Mouse (Mus musculus): ENCODE data around the gene Cdc42ep2. TPM values are rescaled to one million over a fixed set of nuclear protein-coding genes. Genes with fewer than 3 reads are reported as not detected.

Cdc42ep2 gene
- polyA plus RNA-seq, 1 experiment from 2014 or later: 17.4 TPM

DNA sequence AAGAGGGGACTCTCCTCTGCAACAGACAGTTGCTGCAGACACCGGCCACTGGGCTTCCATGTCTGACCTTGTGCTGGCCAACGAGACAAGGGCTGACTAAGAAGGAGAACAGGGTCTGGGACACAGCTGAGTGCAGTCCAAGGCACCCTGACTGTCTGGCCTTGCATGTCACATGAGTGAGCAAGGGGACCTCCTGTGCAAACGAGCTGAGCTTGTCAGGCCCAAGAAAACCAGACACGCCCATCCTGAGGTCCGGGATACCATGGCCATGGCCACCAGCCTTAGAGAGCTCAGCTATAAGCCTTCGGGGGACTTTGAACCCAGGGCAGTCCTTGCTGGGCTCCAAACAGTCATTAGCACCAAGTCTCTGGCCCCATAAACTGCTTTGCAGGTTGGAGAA is 56.5 kb downstream of the Cdc42ep2 start:
- no peaks in the 10 kb centered on the region for H3K27me3 ChIP-seq (ENCODE audit: control insufficient read depth, insufficient read depth, low read length)
- no peaks in the 10 kb centered on the region for H3K9me3 ChIP-seq (ENCODE audit: control insufficient read depth, low read length)
- 0 out of 2 replicates have a peak, but pooled peaks cover 2% of the 10 kb centered on the region for H3K4me1 ChIP-seq (ENCODE audit: control insufficient read depth, insufficient read depth, low read length)
- no peak for ATAC-seq (ENCODE audit: low read depth)
- H3K9ac ChIP-seq (replicated peaks; ENCODE audit: low read depth, low read length): no peak overlapping the region
- H3K4me3 ChIP-seq (ENCODE audit: low read depth, low read length): no peak overlapping the region
- 93% methylated on average over 6 of the region's 6 CpGs for WGBS
- H3K4me2 ChIP-seq (ENCODE audit: low read depth, low read length): no peak overlapping the region
- H3K27ac ChIP-seq (ENCODE audit: low read depth, low read length): no peak overlapping the region
- H3K36me3 ChIP-seq (ENCODE audit: control insufficient read depth, insufficient read depth, low read length): peaks cover 19% of the 10 kb centered on the region

Other genes with a start within 250 kb of the Cdc42ep2 start
- gene Map3k11, start 236.1 kb downstream of the Cdc42ep2 start, polyA plus RNA-seq (2014; fragmentation: Nextera tagmentation; extraction: Ambion mirVana): 6.8 and 11.1 TPM in 2 replicates
- gene Pcnx3, start 235.9 kb downstream of the Cdc42ep2 start, polyA plus RNA-seq (2014; fragmentation: Nextera tagmentation; extraction: Ambion mirVana): 34.4 and 34.5 TPM in 2 replicates
- gene Kcnk7, start 220.4 kb downstream of the Cdc42ep2 start, polyA plus RNA-seq (2014; fragmentation: Nextera tagmentation; extraction: Ambion mirVana): not detected in 2 replicates
- gene Ehbp1l1, start 198.5 kb downstream of the Cdc42ep2 start, polyA plus RNA-seq (2014; fragmentation: Nextera tagmentation; extraction: Ambion mirVana): 7.8 and 8.9 TPM in 2 replicates
- gene Fam89b, start 195.2 kb downstream of the Cdc42ep2 start, polyA plus RNA-seq (2014; fragmentation: Nextera tagmentation; extraction: Ambion mirVana): 145 and 152 TPM in 2 replicates
- 14.0 and 25.7 TPM in 2 replicates for gene Ltbp3, start 183.9 kb downstream of the Cdc42ep2 start, polyA plus RNA-seq (2014; fragmentation: Nextera tagmentation; extraction: Ambion mirVana)
- gene Scyl1, start 153.4 kb downstream of the Cdc42ep2 start, polyA plus RNA-seq (2014; fragmentation: Nextera tagmentation; extraction: Ambion mirVana): 78.5 and 78.6 TPM in 2 replicates
- gene Frmd8, start 49.5 kb downstream of the Cdc42ep2 start, polyA plus RNA-seq (2014; fragmentation: Nextera tagmentation; extraction: Ambion mirVana): 9.4 and 12.7 TPM in 2 replicates
- 0.59 and 1.3 TPM in 2 replicates for gene Slc25a45, start 47.0 kb downstream of the Cdc42ep2 start, polyA plus RNA-seq (2014; fragmentation: Nextera tagmentation; extraction: Ambion mirVana)
- 11.4 and 12.8 TPM in 2 replicates for gene Tigd3, start 30.7 kb downstream of the Cdc42ep2 start, polyA plus RNA-seq (2014; fragmentation: Nextera tagmentation; extraction: Ambion mirVana)
- 85.3 and 102 TPM in 2 replicates for gene Dpf2, start 11.8 kb downstream of the Cdc42ep2 start, polyA plus RNA-seq (2014; fragmentation: Nextera tagmentation; extraction: Ambion mirVana)
- 18.0 and 21.6 TPM in 2 replicates for gene Pola2, start 39.4 kb upstream of the Cdc42ep2 start, polyA plus RNA-seq (2014; fragmentation: Nextera tagmentation; extraction: Ambion mirVana)
- gene Slc22a20, start 61.3 kb upstream of the Cdc42ep2 start, polyA plus RNA-seq (2014; fragmentation: Nextera tagmentation; extraction: Ambion mirVana): not detected in 2 replicates
- gene Capn1, start 91.1 kb upstream of the Cdc42ep2 start, polyA plus RNA-seq (2014; fragmentation: Nextera tagmentation; extraction: Ambion mirVana): 3.4 and 7.0 TPM in 2 replicates
- gene Syvn1, start 121.8 kb upstream of the Cdc42ep2 start, polyA plus RNA-seq (2014; fragmentation: Nextera tagmentation; extraction: Ambion mirVana): 29.3 and 35.3 TPM in 2 replicates
- gene Mrpl49, start 133.0 kb upstream of the Cdc42ep2 start, polyA plus RNA-seq (2014; fragmentation: Nextera tagmentation; extraction: Ambion mirVana): 63.2 and 65.5 TPM in 2 replicates
- gene Fau, start 133.0 kb upstream of the Cdc42ep2 start, polyA plus RNA-seq (2014; fragmentation: Nextera tagmentation; extraction: Ambion mirVana): 538 and 563 TPM in 2 replicates
- 34.3 and 34.8 TPM in 2 replicates for gene Znhit2, start 136.4 kb upstream of the Cdc42ep2 start, polyA plus RNA-seq (2014; fragmentation: Nextera tagmentation; extraction: Ambion mirVana)
- gene Tm7sf2, start 143.6 kb upstream of the Cdc42ep2 start, polyA plus RNA-seq (2014; fragmentation: Nextera tagmentation; extraction: Ambion mirVana): 53.4 and 63.7 TPM in 2 replicates
- 72.9 and 73.2 TPM in 2 replicates for gene Vps51, start 152.4 kb upstream of the Cdc42ep2 start, polyA plus RNA-seq (2014; fragmentation: Nextera tagmentation; extraction: Ambion mirVana)
- 0.55 TPM in 1 of 2 replicates, not detected in the other for gene Tmem262, start 155.2 kb upstream of the Cdc42ep2 start, polyA plus RNA-seq (2014; fragmentation: Nextera tagmentation; extraction: Ambion mirVana)
- 1.2 and 1.7 TPM in 2 replicates for gene Gm28374, start 157.4 kb upstream of the Cdc42ep2 start, polyA plus RNA-seq (2014; fragmentation: Nextera tagmentation; extraction: Ambion mirVana)
- 74.0 and 85.6 TPM in 2 replicates for gene Zfpl1, start 160.1 kb upstream of the Cdc42ep2 start, polyA plus RNA-seq (2014; fragmentation: Nextera tagmentation; extraction: Ambion mirVana)
- 3.0 and 3.5 TPM in 2 replicates for gene Cdca5, start 160.2 kb upstream of the Cdc42ep2 start, polyA plus RNA-seq (2014; fragmentation: Nextera tagmentation; extraction: Ambion mirVana)
- not detected in 2 replicates for gene AC131692.1, start 169.6 kb upstream of the Cdc42ep2 start, polyA plus RNA-seq (2014; fragmentation: Nextera tagmentation; extraction: Ambion mirVana)
- gene Naaladl1, start 181.0 kb upstream of the Cdc42ep2 start, polyA plus RNA-seq (2014; fragmentation: Nextera tagmentation; extraction: Ambion mirVana): 0.44 and 0.52 TPM in 2 replicates
- gene Sac3d1, start 193.8 kb upstream of the Cdc42ep2 start, polyA plus RNA-seq (2014; fragmentation: Nextera tagmentation; extraction: Ambion mirVana): 52.1 and 53.1 TPM in 2 replicates
- 63.9 and 72.8 TPM in 2 replicates for gene Snx15, start 203.5 kb upstream of the Cdc42ep2 start, polyA plus RNA-seq (2014; fragmentation: Nextera tagmentation; extraction: Ambion mirVana)
- not detected in 2 replicates for gene Batf2, start 216.2 kb upstream of the Cdc42ep2 start, polyA plus RNA-seq (2014; fragmentation: Nextera tagmentation; extraction: Ambion mirVana)
- 114 and 123 TPM in 2 replicates for gene Arl2, start 216.7 kb upstream of the Cdc42ep2 start, polyA plus RNA-seq (2014; fragmentation: Nextera tagmentation; extraction: Ambion mirVana)